Mouse (Mus musculus): Measurements from ENCODE around the gene Fam45a. TPM values are rescaled to one million over a fixed set of nuclear protein-coding genes. Genes with fewer than 3 reads are reported as not detected.

Fam45a gene
- 44.1 and 45.7 TPM in 2 replicates for polyA plus RNA-seq (2014; fragmentation: Nextera tagmentation; extraction: Ambion mirVana)

GRCm38 (mm10) chr19:60811098-60812035, at the start of gene Fam45a:
TSS of gene Fam45a (plus strand) at chr19:60811585.
- H3K36me3 ChIP-seq (ENCODE audit: control insufficient read depth, insufficient read depth, low read length) = no peaks in the 10 kb centered on the region
- DNase-seq (ENCODE audit: low spot score, missing footprints) (peak; percentile 98), ATAC-seq (ENCODE audit: low FRiP score) (peak; percentile 100)
- H3K9ac ChIP-seq (ENCODE audit: low read length) = peak within 1 kb of the TSS; percentile 83
- peak within 1 kb of the TSS; percentile 66 for H3K4me2 ChIP-seq
- H3K9me3 ChIP-seq (ENCODE audit: control insufficient read depth, low read length) = no peaks in the 10 kb centered on the region
- peak within 1 kb of the TSS; percentile 71 for H3K4me3 ChIP-seq (ENCODE audit: low read depth, low read length)
- H3K4me1 ChIP-seq (ENCODE audit: control insufficient read depth, insufficient read depth, low read length) = 0 out of 2 replicates have a peak, but pooled peaks cover 3% of the 10 kb centered on the region
- no peaks in the 10 kb centered on the region for H3K27me3 ChIP-seq (ENCODE audit: control insufficient read depth, insufficient read depth, low read length)
- H3K27ac ChIP-seq (ENCODE audit: low read depth, low read length) = no peak within 1 kb of the TSS; the same call in 1 of the 2 replicates
- 2% methylated on average over 45 of the region's 45 CpGs for WGBS

GRCm38 (mm10) chr19:60773366-60773765, 38.0 kb upstream of the Fam45a start:
- Histone ChIP-seq H3K4me1 (ENCODE audit: control insufficient read depth, insufficient read depth, low read length) (no peaks in the 10 kb centered on the region), H3K9me3 (ENCODE audit: control insufficient read depth, low read length) (no peaks in the 10 kb centered on the region), H3K27ac (ENCODE audit: low read depth, low read length) (no peak overlapping the region), H3K4me3 (ENCODE audit: low read depth, low read length) (no peak overlapping the region), H3K4me2 (no peak overlapping the region), H3K36me3 (ENCODE audit: control insufficient read depth, insufficient read depth, low read length) (peaks cover 29% of the 10 kb centered on the region), H3K27me3 (ENCODE audit: control insufficient read depth, insufficient read depth, low read length) (no peaks in the 10 kb centered on the region), H3K9ac (ENCODE audit: low read length) (no peak overlapping the region)
- ATAC-seq (ENCODE audit: low FRiP score) (no peak), DNase-seq (ENCODE audit: low spot score, missing footprints) (peak; percentile 54)
- 94% methylated on average over 6 of the region's 6 CpGs for WGBS

- WGBS = 92% methylated on average over 3 of the region's 3 CpGs
- Histone ChIP-seq H3K36me3 (ENCODE audit: control insufficient read depth, insufficient read depth, low read length) (peaks cover 11% of the 10 kb centered on the region; the same call in 1 of the 2 replicates), H3K9me3 (ENCODE audit: control insufficient read depth, low read length) (no peaks in the 10 kb centered on the region), H3K4me3 (ENCODE audit: low read depth, low read length) (no peak overlapping the region), H3K27ac (ENCODE audit: low read depth, low read length) (no peak overlapping the region), H3K9ac (ENCODE audit: low read length) (no peak overlapping the region), H3K4me1 (ENCODE audit: control insufficient read depth, insufficient read depth, low read length) (0 out of 2 replicates have a peak, but pooled peaks cover 2% of the 10 kb centered on the region), H3K4me2 (no peak overlapping the region), H3K27me3 (ENCODE audit: control insufficient read depth, insufficient read depth, low read length) (no peaks in the 10 kb centered on the region)
- no peak for ATAC-seq (ENCODE audit: low FRiP score)
- no peak for DNase-seq (ENCODE audit: low spot score, missing footprints)
Observed at GRCm38 (mm10) chr19:60782034-60782433, 29.4 kb upstream of the Fam45a start.

DNA sequence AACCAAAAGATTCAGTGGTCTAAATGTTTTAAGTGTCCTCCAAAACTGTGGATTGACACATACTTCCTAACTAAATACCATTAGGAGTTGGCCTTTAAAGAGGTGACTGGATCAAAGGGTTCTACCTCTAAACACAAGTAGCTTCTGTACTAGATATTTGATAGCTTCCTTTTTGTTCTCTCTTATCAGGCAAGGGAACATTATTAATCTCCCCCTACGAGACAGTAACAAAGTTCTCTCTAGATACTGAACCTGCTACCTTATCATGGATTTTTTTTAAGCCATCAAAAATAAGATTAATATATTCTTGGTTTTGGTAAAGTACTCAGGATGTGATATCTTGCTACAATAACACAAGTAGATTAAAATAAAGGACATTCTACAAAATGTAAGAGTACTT, 26.7 kb upstream of the Fam45a start:
- 70% methylated on average over 1 of the region's 1 CpGs for WGBS
- Histone ChIP-seq H3K9ac (ENCODE audit: low read length) (no peak overlapping the region), H3K27me3 (ENCODE audit: control insufficient read depth, insufficient read depth, low read length) (no peaks in the 10 kb centered on the region), H3K4me2 (no peak overlapping the region), H3K4me1 (ENCODE audit: control insufficient read depth, insufficient read depth, low read length) (peaks cover 6% of the 10 kb centered on the region), H3K4me3 (ENCODE audit: low read depth, low read length) (no peak overlapping the region), H3K27ac (ENCODE audit: low read depth, low read length) (no peak overlapping the region), H3K9me3 (ENCODE audit: control insufficient read depth, low read length) (no peaks in the 10 kb centered on the region), H3K36me3 (ENCODE audit: control insufficient read depth, insufficient read depth, low read length) (peaks cover 5% of the 10 kb centered on the region; the same call in 1 of the 2 replicates)
- DNase-seq (ENCODE audit: low spot score, missing footprints) (peak; percentile 70), ATAC-seq (ENCODE audit: low FRiP score) (no peak)

DNA sequence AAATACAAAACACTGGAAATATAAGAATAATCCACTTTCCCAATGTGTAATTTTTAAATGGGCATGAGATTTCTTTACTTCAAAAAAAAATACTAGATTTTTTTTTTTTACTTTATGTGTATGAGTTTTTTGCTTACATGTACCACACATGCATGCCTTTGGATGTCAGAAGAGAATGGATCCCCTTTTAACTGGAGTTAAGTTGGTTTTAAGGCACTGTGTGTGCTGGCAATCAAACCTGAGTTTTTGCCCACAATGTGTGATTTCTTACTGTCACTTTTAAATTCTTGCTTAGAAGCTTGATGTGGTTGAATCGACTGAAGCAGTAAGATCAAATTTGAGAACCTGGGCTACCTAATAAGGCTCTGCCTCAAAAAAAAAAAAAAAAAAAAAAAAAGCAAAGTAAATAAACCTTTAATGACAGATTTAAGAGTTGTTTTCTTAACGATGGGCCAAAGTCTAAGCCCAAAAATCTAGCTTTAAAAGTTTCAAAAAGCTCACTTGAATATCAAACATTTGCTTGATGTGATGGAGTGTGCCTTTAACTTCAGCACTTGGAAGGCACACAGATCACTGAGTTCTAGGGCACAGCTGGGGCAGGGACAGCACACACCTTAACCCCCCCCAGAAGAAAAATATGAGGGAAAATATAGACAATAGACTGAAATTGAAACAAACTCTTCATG, 23.8 kb upstream of the Fam45a start:
- Histone ChIP-seq H3K4me1 (ENCODE audit: control insufficient read depth, insufficient read depth, low read length) (peaks cover 8% of the 10 kb centered on the region), H3K27ac (ENCODE audit: low read depth, low read length) (no peak overlapping the region), H3K4me2 (peak overlapping the region; percentile 17; the same call in 1 of the 2 replicates), H3K36me3 (ENCODE audit: control insufficient read depth, insufficient read depth, low read length) (no peaks in the 10 kb centered on the region), H3K9ac (ENCODE audit: low read length) (no peak overlapping the region), H3K4me3 (ENCODE audit: low read depth, low read length) (no peak overlapping the region), H3K9me3 (ENCODE audit: control insufficient read depth, low read length) (no peaks in the 10 kb centered on the region), H3K27me3 (ENCODE audit: control insufficient read depth, insufficient read depth, low read length) (no peaks in the 10 kb centered on the region)
- no peak for ATAC-seq (ENCODE audit: low FRiP score)
- 79% methylated on average over 2 of the region's 2 CpGs for WGBS
- peak; percentile 71 for DNase-seq (ENCODE audit: low spot score, missing footprints)

DNA sequence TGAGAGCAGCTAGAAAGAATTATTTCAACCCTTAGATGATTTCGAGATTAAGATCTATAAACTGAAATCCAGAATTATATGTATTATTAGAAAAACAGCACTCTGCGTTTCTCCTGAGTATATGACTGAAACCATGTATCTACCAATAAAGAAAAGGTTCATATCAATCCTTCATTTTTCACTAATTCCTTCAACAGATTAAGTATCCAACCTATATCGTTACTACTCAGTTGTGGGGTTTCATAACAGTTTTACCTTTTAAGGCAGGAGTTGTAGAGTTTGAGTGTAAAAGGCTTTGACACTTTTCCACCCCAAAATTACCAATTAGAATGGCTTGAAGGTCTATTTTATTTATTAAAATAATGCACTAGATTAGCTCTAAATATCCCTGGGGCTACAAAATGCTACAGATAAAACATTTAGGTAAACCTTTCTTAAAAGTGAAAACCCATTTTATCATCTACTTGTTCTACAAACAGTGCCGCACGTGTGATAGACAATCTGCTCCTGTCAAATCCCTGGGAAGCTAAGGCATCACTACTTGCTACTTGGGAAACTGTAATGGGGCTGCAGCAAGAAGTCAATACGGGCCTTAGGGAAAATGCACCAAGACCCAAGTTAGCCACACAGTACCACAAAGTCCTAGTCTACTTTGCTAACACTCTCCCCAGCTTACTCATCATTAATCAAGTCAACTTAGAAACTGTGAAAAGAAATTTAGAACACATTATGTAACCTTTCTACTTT, 23.0 kb upstream of the Fam45a start:
- Histone ChIP-seq H3K9ac (ENCODE audit: low read length) (peak overlapping the region; percentile 31; the same call in 1 of the 2 replicates), H3K9me3 (ENCODE audit: control insufficient read depth, low read length) (no peaks in the 10 kb centered on the region)

DNA sequence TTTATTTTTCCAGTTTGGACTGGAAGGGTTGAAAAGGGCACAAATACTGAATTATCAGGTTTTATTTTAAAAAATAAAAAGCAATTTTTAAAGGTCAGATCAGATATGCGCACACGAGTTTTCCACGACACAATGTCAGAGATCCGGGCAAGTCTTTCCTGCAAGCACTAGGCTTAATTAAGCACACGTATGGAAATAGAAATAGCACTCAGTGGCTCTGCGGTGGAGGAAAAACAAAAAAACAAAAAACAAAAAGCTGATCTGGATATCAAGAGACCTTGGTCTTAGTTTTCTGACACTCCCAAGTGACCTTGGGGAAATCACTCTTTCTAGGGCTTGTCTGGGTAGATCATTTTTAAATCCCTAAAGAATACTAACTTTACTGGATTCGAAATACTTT, 21.9 kb upstream of the Fam45a start:
- no peak for ATAC-seq (ENCODE audit: low FRiP score)
- WGBS = 4% methylated on average over 7 of the region's 7 CpGs

More for the DNA sequence above, 23.0 kb upstream of the Fam45a start:
- Histone ChIP-seq H3K27me3 (ENCODE audit: control insufficient read depth, insufficient read depth, low read length) (no peaks in the 10 kb centered on the region), H3K4me2 (peak overlapping the region; percentile 68), H3K4me1 (ENCODE audit: control insufficient read depth, insufficient read depth, low read length) (peaks cover 8% of the 10 kb centered on the region), H3K36me3 (ENCODE audit: control insufficient read depth, insufficient read depth, low read length) (no peaks in the 10 kb centered on the region), H3K4me3 (ENCODE audit: low read depth, low read length) (peak overlapping the region; percentile 26), H3K27ac (ENCODE audit: low read depth, low read length) (no peak overlapping the region)
- peak; percentile 78 for DNase-seq (ENCODE audit: low spot score, missing footprints)
- WGBS = 51% methylated on average over 6 of the region's 6 CpGs
- ATAC-seq (ENCODE audit: low FRiP score) = no peak

GRCm38 (mm10) chr19:60789919-60790506, 21.4 kb upstream of the Fam45a start:
- Histone ChIP-seq H3K27ac (ENCODE audit: low read depth, low read length) (peak overlapping the region; percentile 94), H3K9me3 (ENCODE audit: control insufficient read depth, low read length) (no peaks in the 10 kb centered on the region), H3K9ac (ENCODE audit: low read length) (peak overlapping the region; percentile 99), H3K27me3 (ENCODE audit: control insufficient read depth, insufficient read depth, low read length) (no peaks in the 10 kb centered on the region), H3K4me3 (ENCODE audit: low read depth, low read length) (peak overlapping the region; percentile 99), H3K36me3 (ENCODE audit: control insufficient read depth, insufficient read depth, low read length) (no peaks in the 10 kb centered on the region), H3K4me2 (peak overlapping the region; percentile 68), H3K4me1 (ENCODE audit: control insufficient read depth, insufficient read depth, low read length) (peaks cover 8% of the 10 kb centered on the region)
- DNase-seq (ENCODE audit: low spot score, missing footprints) (peak; percentile 95), ATAC-seq (ENCODE audit: low FRiP score) (peak; percentile 78)
- WGBS = 0% methylated on average over 60 of the region's 60 CpGs

More for the DNA sequence above, 21.9 kb upstream of the Fam45a start:
- H3K4me2 ChIP-seq = peak overlapping the region; percentile 68
- peaks cover 8% of the 10 kb centered on the region for H3K4me1 ChIP-seq (ENCODE audit: control insufficient read depth, insufficient read depth, low read length)
- H3K27ac ChIP-seq (ENCODE audit: low read depth, low read length) = peak overlapping the region; percentile 94; the same call in 1 of the 2 replicates
- DNase-seq (ENCODE audit: low spot score, missing footprints) = peak; percentile 89
- no peaks in the 10 kb centered on the region for H3K36me3 ChIP-seq (ENCODE audit: control insufficient read depth, insufficient read depth, low read length)
- no peaks in the 10 kb centered on the region for H3K27me3 ChIP-seq (ENCODE audit: control insufficient read depth, insufficient read depth, low read length)
- H3K4me3 ChIP-seq (ENCODE audit: low read depth, low read length) = peak overlapping the region; percentile 99
- peak overlapping the region; percentile 99 for H3K9ac ChIP-seq (ENCODE audit: low read length)
- no peaks in the 10 kb centered on the region for H3K9me3 ChIP-seq (ENCODE audit: control insufficient read depth, low read length)

All from midbrain, embryonic 11.5 days (tissue).